Mouse (Mus musculus) hindbrain, embryonic 16.5 days (tissue): ENCODE measurements around the gene Gata2. TPM values are rescaled to one million over a fixed set of nuclear protein-coding genes. Genes with fewer than 3 reads are reported as not detected.

ENCODE experiments used
- ATAC-seq: fragments of 200-750 bp; cut with Nextera tagmentation; 2 replicates; pipeline ENCODE4 v1.8.0; 2017; ENCODE audit warnings: moderate TSS enrichment, moderate library complexity
- H3K27ac ChIP-seq: fragments of 300-500 bp; sonication (generic); 2 replicates; pipeline ENCODE4 v1.5.1; 2014; ENCODE audit warnings: low read depth, mild to moderate bottlenecking, control low read depth, low read length, moderate library complexity
- H3K27me3 ChIP-seq: fragments of 300-500 bp; sonication (generic); replicated peaks from 2 replicates; pipeline ENCODE4 v1.6.1; 2014; ENCODE audit warnings: low read length; ENCODE audit not compliant: control insufficient read depth, insufficient read depth
- H3K36me3 ChIP-seq: fragments of 300-500 bp; sonication (generic); 2 replicates; pipeline ENCODE4 v1.6.1; 2014; ENCODE audit warnings: mild to moderate bottlenecking, low read length, moderate library complexity, mixed read lengths; ENCODE audit not compliant: control insufficient read depth, insufficient read depth
- H3K4me1 ChIP-seq: fragments of 300-500 bp; sonication (generic); 2 replicates; pipeline ENCODE4 v1.6.1; 2014; ENCODE audit warnings: low read depth, low read length; ENCODE audit not compliant: control insufficient read depth, insufficient read depth
- H3K4me2 ChIP-seq: fragments of 300-500 bp; sonication (generic); 2 replicates; pipeline ENCODE4 v1.6.1; 2014; ENCODE audit warnings: mild to moderate bottlenecking, low read length, control low read depth, moderate library complexity
- H3K4me3 ChIP-seq: fragments of 300-500 bp; sonication (generic); 2 replicates; pipeline ENCODE4 v1.5.1; 2014; ENCODE audit warnings: mild to moderate bottlenecking, low read length, control low read depth, moderate library complexity
- H3K9ac ChIP-seq: fragments of 300-500 bp; sonication (generic); 2 replicates; pipeline ENCODE4 v1.6.1; 2014; ENCODE audit warnings: low read depth, mild to moderate bottlenecking, control low read depth, low read length, moderate library complexity
- H3K9me3 ChIP-seq: fragments of 300-500 bp; sonication (generic); 2 replicates; pipeline ENCODE4 v1.6.1; 2014; ENCODE audit warnings: mild to moderate bottlenecking, low read length, moderate library complexity; ENCODE audit not compliant: control insufficient read depth
- WGBS: fragments of 180-500 bp; shearing (Covaris S2); extraction: QIAGEN DNeasy Blood & Tissue Kit; methylation state at CpG from one replicate; pipeline ENCODE4 v1.1.7; 2014; 5-methylcytosine and 5-hydroxymethylcytosine counted together
- polyA plus RNA-seq: library from polyadenylated mRNA; unstranded; fragments of >200 nt; fragmentation: Nextera tagmentation; extraction: Ambion mirVana; gene quantifications from 2 replicates; pipeline ENCODE4 v1.2.1, GENCODE M21; 2015

Gata2 gene
- polyA plus RNA-seq, 1 experiment from 2014 or later = 14.1 TPM

- peak overlapping the region; percentile 55 for H3K4me2 ChIP-seq
- 2% methylated on average over 39 of the region's 39 CpGs for WGBS
These were observed 5.5 kb downstream of the Gata2 start for GRCm38 (mm10) chr6:88199001-88199717.

GRCm38 (mm10) chr6:88199718-88200692 is 6.3 kb downstream of the Gata2 start:
- H3K4me2 ChIP-seq = peak overlapping the region; percentile 55
- H3K4me3 ChIP-seq = peak overlapping the region; percentile 30
- no peak overlapping the region; the same call in 1 of the 2 replicates for H3K9ac ChIP-seq
- no peaks in the 10 kb centered on the region for H3K9me3 ChIP-seq
- 1% methylated on average over 49 of the region's 50 CpGs for WGBS
- no peak for ATAC-seq
- no peaks in the 10 kb centered on the region for H3K36me3 ChIP-seq
- no peak overlapping the region for H3K27ac ChIP-seq
- peaks cover 63% of the 10 kb centered on the region for H3K27me3 ChIP-seq
- H3K4me1 ChIP-seq = peaks cover 16% of the 10 kb centered on the region

More at GRCm38 (mm10) chr6:88199001-88199717, 5.5 kb downstream of the Gata2 start:
- Histone ChIP-seq H3K36me3 (no peaks in the 10 kb centered on the region), H3K27me3 (peaks cover 66% of the 10 kb centered on the region), H3K27ac (no peak overlapping the region), H3K4me1 (peaks cover 18% of the 10 kb centered on the region), H3K9me3 (no peaks in the 10 kb centered on the region), H3K9ac (no peak overlapping the region), H3K4me3 (peak overlapping the region; percentile 30)
- no peak for ATAC-seq

- peaks cover 16% of the 10 kb centered on the region for H3K4me1 ChIP-seq
- WGBS = 6% methylated on average over 20 of the region's 20 CpGs
- no peaks in the 10 kb centered on the region for H3K9me3 ChIP-seq
- H3K4me2 ChIP-seq = no peak overlapping the region; the same call in 1 of the 2 replicates
- H3K27me3 ChIP-seq = peaks cover 64% of the 10 kb centered on the region
- no peaks in the 10 kb centered on the region for H3K36me3 ChIP-seq
- ATAC-seq = no peak
- H3K4me3 ChIP-seq = peak overlapping the region; percentile 30; the same call in 1 of the 2 replicates
- H3K9ac ChIP-seq = no peak overlapping the region
- H3K27ac ChIP-seq = no peak overlapping the region
These were observed 7.3 kb downstream of the Gata2 start for GRCm38 (mm10) chr6:88200693-88201609.

GRCm38 (mm10) chr6:88201926-88202700 is 8.4 kb downstream of the Gata2 start:
- ATAC-seq = no peak
- Histone ChIP-seq H3K9ac (no peak overlapping the region), H3K27ac (0 out of 2 replicates have a peak overlapping the region, but pooled peaks have one; percentile 9), H3K27me3 (peaks cover 62% of the 10 kb centered on the region), H3K36me3 (no peaks in the 10 kb centered on the region), H3K9me3 (no peaks in the 10 kb centered on the region), H3K4me2 (no peak overlapping the region), H3K4me1 (peaks cover 10% of the 10 kb centered on the region), H3K4me3 (no peak overlapping the region)
- WGBS = 8% methylated on average over 15 of the region's 15 CpGs

- Histone ChIP-seq H3K9me3 (no peaks in the 10 kb centered on the region), H3K4me2 (0 out of 2 replicates have a peak overlapping the region, but pooled peaks have one; percentile 15), H3K4me1 (peaks cover 5% of the 10 kb centered on the region), H3K9ac (no peak overlapping the region), H3K27ac (no peak overlapping the region), H3K36me3 (no peaks in the 10 kb centered on the region), H3K4me3 (no peak overlapping the region), H3K27me3 (peaks cover 57% of the 10 kb centered on the region)
- ATAC-seq = no peak
- 4% methylated on average over 24 of the region's 24 CpGs for WGBS
These were observed 9.4 kb downstream of the Gata2 start for GRCm38 (mm10) chr6:88202921-88203690.

- peaks cover 52% of the 10 kb centered on the region for H3K27me3 ChIP-seq
- H3K27ac ChIP-seq = no peak overlapping the region
- H3K4me2 ChIP-seq = no peak overlapping the region
- no peaks in the 10 kb centered on the region for H3K9me3 ChIP-seq
- H3K4me1 ChIP-seq = no peaks in the 10 kb centered on the region; the same call in 1 of the 2 replicates
- H3K36me3 ChIP-seq = no peaks in the 10 kb centered on the region
- WGBS = 10% methylated on average over 10 of the region's 10 CpGs
- H3K9ac ChIP-seq = no peak overlapping the region
- no peak for ATAC-seq
- H3K4me3 ChIP-seq = no peak overlapping the region
These were observed 10.2 kb downstream of the Gata2 start for GRCm38 (mm10) chr6:88203791-88204405.

- no peak overlapping the region for H3K4me3 ChIP-seq
- H3K4me2 ChIP-seq = no peak overlapping the region
- H3K9me3 ChIP-seq = no peaks in the 10 kb centered on the region
- 7% methylated on average over 25 of the region's 25 CpGs for WGBS
- no peak overlapping the region for H3K27ac ChIP-seq
- ATAC-seq = 0 out of 2 replicates have a peak, but pooled peaks have one; percentile 11
- no peaks in the 10 kb centered on the region; the same call in 1 of the 2 replicates for H3K4me1 ChIP-seq
- no peaks in the 10 kb centered on the region for H3K36me3 ChIP-seq
- H3K27me3 ChIP-seq = peaks cover 47% of the 10 kb centered on the region
- H3K9ac ChIP-seq = no peak overlapping the region
These were observed 11.1 kb downstream of the Gata2 start for GRCm38 (mm10) chr6:88204531-88205385.
